Mouse (Mus musculus) erythroblast, embryonic 14.5 days (primary cell): Measurements from ENCODE around the gene Prox1.

Source experiments
- GATA1 ChIP-seq: IDR thresholded peaks from 2 replicates; pipeline ENCODE4 v1.6.1; 2012; ENCODE audit warnings: low read length, inconsistent platforms, mixed read lengths
- TAL1 ChIP-seq: IDR thresholded peaks from 3 replicates; pipeline ENCODE4 v1.6.1; 2012; ENCODE audit warnings: low read length, inconsistent platforms, mixed read lengths

GRCm38 (mm10) chr1:190076601-190077000 is 93.9 kb downstream of the Prox1 start:
- TF ChIP-seq GATA1 (no peak), TAL1 (no peak)
